Mouse (Mus musculus): Measurements from ENCODE around the gene Tmem184b. TPM values are rescaled to one million over a fixed set of nuclear protein-coding genes. Genes with fewer than 3 reads are reported as not detected.

Tmem184b gene
- polyA plus RNA-seq, 1 experiment: 19.1 TPM

DNA sequence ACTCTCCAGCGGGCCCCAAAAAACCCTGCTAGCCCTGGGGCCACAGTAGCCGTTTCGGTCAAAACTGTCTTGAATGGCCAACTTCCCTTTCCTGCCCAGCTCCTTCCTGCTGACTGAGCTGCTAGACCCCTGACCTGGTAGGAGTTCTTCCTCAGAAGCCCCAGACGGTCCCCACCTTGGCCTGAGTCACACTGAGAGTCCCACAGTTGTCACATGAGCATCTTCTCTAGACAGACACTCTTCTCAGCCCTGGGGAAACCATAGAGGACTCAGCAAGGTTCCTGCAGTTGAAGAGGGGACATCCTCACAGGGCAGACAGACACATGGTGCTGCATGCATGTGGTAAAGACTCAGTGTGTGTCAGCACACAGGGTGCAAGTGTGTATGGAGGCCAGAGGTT lies 48.8 kb downstream of the Tmem184b start:
- Histone ChIP-seq H3K4me1 (ENCODE audit: control insufficient read depth, insufficient read depth, low read length) (peaks cover 3% of the 10 kb centered on the region), H3K27ac (ENCODE audit: control insufficient read depth, insufficient read depth, low read depth, low read length, poor library complexity) (no peak overlapping the region), H3K4me3 (replicated peaks; ENCODE audit: control insufficient read depth, low read depth, low read length) (no peak overlapping the region)
- no peak for TF ChIP-seq POLR2A (IDR thresholded peaks at IDR 0.05; ENCODE audit: borderline replicate concordance, control insufficient read depth, low read depth, low read length)
- no peak for TF ChIP-seq CTCF (IDR thresholded peaks at IDR 0.05; ENCODE audit: control insufficient read depth, insufficient read depth, low read length)
- 14% methylated on average over 4 of the region's 4 CpGs for WGBS

DNA sequence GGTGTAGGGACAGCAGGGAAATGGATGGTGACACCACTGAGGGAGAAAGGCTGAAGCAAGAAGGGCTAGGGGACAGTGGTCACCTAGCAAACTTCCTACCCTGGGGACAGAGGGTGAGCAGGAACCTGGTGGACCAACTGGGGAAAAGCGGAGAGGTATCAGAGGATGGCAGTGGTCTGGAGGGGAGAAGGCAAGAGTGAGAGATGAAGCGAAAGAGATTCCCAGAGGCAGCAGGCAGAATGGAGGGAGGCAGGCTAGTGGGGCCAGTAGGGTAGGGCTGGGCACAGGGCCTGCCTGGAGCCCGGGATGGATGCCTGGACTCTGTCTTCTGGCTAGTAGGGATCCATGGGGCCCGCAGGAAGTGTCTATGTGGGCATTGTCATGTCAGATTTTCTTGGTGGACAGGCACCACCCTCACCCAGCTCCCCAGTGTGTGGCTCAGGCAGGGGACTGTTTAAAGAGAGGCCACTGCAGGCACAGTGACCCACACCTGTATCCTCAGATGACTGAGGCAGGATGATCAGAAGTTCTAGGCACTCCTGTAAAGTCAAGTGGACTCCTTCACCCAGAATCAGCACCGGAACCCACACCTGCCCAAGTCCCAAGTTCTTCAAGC lies 49.6 kb downstream of the Tmem184b start:
- WGBS: 88% methylated on average over 5 of the region's 5 CpGs
- Histone ChIP-seq H3K27ac (ENCODE audit: control insufficient read depth, insufficient read depth, low read depth, low read length, poor library complexity) (no peak overlapping the region), H3K4me3 (replicated peaks; ENCODE audit: control insufficient read depth, low read depth, low read length) (no peak overlapping the region), H3K4me1 (ENCODE audit: control insufficient read depth, insufficient read depth, low read length) (peaks cover 3% of the 10 kb centered on the region)
- TF ChIP-seq CTCF (IDR thresholded peaks at IDR 0.05; ENCODE audit: control insufficient read depth, insufficient read depth, low read length) (no peak), POLR2A (IDR thresholded peaks at IDR 0.05; ENCODE audit: borderline replicate concordance, control insufficient read depth, low read depth, low read length) (no peak)

DNA sequence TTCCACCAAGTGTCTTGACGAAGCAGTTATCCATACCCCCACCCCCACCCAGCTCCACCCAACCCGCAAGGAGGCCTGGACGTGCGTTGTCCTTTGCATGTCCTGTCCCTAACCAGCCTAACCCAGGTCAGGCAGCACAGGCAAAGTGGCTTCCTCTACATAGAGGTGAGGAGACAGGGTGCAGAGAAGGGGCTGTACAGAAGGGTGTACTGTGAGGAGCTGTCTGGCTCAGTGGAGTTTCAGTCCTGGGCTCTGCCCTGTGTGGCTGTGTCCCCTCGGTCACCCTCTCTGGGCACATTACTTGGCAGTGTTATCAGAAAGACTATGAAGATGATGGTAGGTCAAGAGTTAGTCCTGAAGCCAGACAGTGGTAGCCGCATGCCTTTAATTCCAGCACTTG lies 50.9 kb downstream of the Tmem184b start:
- no peak for TF ChIP-seq POLR2A (IDR thresholded peaks at IDR 0.05; ENCODE audit: borderline replicate concordance, control insufficient read depth, low read depth, low read length)
- TF ChIP-seq CTCF (IDR thresholded peaks at IDR 0.05; ENCODE audit: control insufficient read depth, insufficient read depth, low read length): no peak
- 82% methylated on average over 6 of the region's 6 CpGs for WGBS
- Histone ChIP-seq H3K27ac (ENCODE audit: control insufficient read depth, insufficient read depth, low read depth, low read length, poor library complexity) (no peak overlapping the region), H3K4me3 (replicated peaks; ENCODE audit: control insufficient read depth, low read depth, low read length) (no peak overlapping the region), H3K4me1 (ENCODE audit: control insufficient read depth, insufficient read depth, low read length) (peaks cover 3% of the 10 kb centered on the region)

DNA sequence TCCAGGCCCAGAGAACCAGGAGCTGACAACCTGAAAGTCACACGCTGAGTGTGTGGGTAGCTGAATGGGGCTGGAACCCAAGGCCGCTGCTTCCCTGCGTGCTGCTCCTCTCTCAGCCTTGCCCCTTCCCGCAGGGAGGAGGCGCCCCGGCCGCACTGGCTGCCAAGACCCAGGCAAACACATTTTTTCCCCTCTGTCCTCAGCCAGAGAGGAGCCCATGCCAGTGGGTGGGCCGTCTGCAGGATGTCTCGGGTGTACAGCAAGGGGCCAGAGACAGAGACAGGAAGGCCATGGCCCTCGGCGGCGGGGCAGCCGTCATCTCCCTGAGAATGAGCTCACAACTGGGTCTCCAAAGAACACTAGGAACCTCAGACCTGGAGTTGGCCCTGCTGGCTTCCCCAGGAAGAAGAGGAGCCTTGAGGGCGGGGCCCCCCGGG lies 52.0 kb downstream of the Tmem184b start:
- Histone ChIP-seq H3K27ac (ENCODE audit: control insufficient read depth, insufficient read depth, low read depth, low read length, poor library complexity) (no peak overlapping the region), H3K4me3 (replicated peaks; ENCODE audit: control insufficient read depth, low read depth, low read length) (no peak overlapping the region), H3K4me1 (ENCODE audit: control insufficient read depth, insufficient read depth, low read length) (peaks cover 3% of the 10 kb centered on the region)
- WGBS: 48% methylated on average over 15 of the region's 15 CpGs
- TF ChIP-seq CTCF (IDR thresholded peaks at IDR 0.05; ENCODE audit: control insufficient read depth, insufficient read depth, low read length) (no peak), POLR2A (IDR thresholded peaks at IDR 0.05; ENCODE audit: borderline replicate concordance, control insufficient read depth, low read depth, low read length) (no peak)

DNA sequence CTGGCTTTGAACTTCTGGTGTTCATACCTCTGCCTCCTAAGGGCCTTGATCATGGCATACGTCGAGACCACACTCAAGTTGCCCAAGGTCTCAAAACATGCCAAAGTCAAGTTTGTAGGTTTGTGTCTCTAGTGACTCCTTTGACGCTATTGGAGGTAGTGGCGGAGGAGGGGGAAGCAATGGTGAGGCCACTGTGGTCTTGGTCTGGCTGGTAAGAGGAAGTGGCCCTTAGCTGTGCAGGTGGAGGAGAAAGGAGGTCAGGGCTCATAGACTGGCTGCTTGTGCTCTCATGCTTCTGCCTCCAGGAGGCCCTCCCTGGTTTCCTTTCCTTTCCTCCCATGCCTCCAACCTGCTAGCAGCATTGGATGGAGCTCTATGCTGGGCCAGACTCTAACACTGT lies 52.5 kb downstream of the Tmem184b start:
- 47% methylated on average over 4 of the region's 4 CpGs for WGBS
- Histone ChIP-seq H3K4me1 (ENCODE audit: control insufficient read depth, insufficient read depth, low read length) (peaks cover 3% of the 10 kb centered on the region), H3K4me3 (replicated peaks; ENCODE audit: control insufficient read depth, low read depth, low read length) (no peak overlapping the region), H3K27ac (ENCODE audit: control insufficient read depth, insufficient read depth, low read depth, low read length, poor library complexity) (no peak overlapping the region)
- no peak for TF ChIP-seq CTCF (IDR thresholded peaks at IDR 0.05; ENCODE audit: control insufficient read depth, insufficient read depth, low read length)
- no peak for TF ChIP-seq POLR2A (IDR thresholded peaks at IDR 0.05; ENCODE audit: borderline replicate concordance, control insufficient read depth, low read depth, low read length)

DNA sequence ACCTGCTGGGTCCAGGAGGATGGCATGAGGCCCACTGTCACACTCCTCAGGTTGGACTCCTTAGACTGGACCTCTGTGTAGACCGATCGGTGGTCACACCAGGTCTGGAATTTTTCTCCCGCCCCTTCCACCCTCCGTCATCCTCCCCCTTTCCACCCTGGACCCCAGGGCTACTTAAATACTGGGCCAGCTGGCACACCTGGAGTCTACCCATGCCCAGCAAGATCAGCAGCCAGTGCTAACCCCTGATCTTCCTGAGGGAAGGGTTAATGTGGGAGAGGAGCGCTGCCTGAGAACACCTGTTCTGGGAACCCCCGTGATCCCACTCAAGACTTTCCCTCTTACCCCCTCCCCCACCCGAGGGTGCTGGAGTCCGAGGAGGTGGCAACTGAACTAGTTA lies 54.7 kb downstream of the Tmem184b start:
- WGBS: 76% methylated on average over 8 of the region's 8 CpGs
- no peak overlapping the region for H3K4me3 ChIP-seq (replicated peaks; ENCODE audit: control insufficient read depth, low read depth, low read length)
- H3K4me1 ChIP-seq (ENCODE audit: control insufficient read depth, insufficient read depth, low read length): peaks cover 3% of the 10 kb centered on the region
- TF ChIP-seq CTCF (IDR thresholded peaks at IDR 0.05; ENCODE audit: control insufficient read depth, insufficient read depth, low read length): no peak
- TF ChIP-seq POLR2A (IDR thresholded peaks at IDR 0.05; ENCODE audit: borderline replicate concordance, control insufficient read depth, low read depth, low read length): no peak
- H3K27ac ChIP-seq (ENCODE audit: control insufficient read depth, insufficient read depth, low read depth, low read length, poor library complexity): no peak overlapping the region; the same call in 1 of the 2 replicates

DNA sequence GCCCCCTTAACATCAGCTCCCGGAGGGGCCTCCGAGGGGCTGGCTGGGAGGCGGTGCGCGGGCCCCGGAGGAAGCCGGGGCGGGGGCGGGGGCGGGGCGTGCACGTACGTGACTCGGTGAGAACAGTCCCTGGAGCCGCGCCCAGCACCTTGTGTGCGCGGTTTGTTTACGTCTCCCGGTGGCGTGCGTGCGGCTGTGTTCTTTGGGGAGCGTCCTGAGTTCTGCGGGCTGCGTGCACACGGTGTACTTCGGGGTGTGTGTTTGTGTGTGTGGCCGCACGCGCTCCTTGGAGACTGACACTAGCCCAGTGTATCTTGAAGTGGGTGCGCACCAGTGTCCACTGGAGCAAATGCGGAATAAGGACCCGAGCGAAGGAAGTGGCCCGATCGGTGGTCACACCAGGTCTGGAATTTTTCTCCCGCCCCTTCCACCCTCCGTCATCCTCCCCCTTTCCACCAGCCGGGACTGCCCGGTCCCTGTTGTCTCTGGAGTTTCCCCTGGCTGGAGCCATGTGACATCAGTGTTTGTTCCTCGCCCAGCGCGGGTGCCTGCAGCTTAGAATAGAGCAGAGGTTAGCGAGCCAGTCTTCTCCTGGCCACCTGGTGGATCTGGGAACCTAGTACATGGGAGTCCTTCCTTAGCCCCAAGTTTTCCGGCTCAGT lies 55.4 kb downstream of the Tmem184b start:
- TF ChIP-seq CTCF (IDR thresholded peaks at IDR 0.05; ENCODE audit: control insufficient read depth, insufficient read depth, low read length) (no peak), POLR2A (IDR thresholded peaks at IDR 0.05; ENCODE audit: borderline replicate concordance, control insufficient read depth, low read depth, low read length) (no peak)
- Histone ChIP-seq H3K27ac (ENCODE audit: control insufficient read depth, insufficient read depth, low read depth, low read length, poor library complexity) (peak overlapping the region; percentile 46; the same call in 1 of the 2 replicates), H3K4me1 (ENCODE audit: control insufficient read depth, insufficient read depth, low read length) (peaks cover 3% of the 10 kb centered on the region), H3K4me3 (replicated peaks; ENCODE audit: control insufficient read depth, low read depth, low read length) (peak overlapping the region; percentile 65)
- 1% methylated on average over 46 of the region's 46 CpGs for whole genome bisulfite sequencing

DNA sequence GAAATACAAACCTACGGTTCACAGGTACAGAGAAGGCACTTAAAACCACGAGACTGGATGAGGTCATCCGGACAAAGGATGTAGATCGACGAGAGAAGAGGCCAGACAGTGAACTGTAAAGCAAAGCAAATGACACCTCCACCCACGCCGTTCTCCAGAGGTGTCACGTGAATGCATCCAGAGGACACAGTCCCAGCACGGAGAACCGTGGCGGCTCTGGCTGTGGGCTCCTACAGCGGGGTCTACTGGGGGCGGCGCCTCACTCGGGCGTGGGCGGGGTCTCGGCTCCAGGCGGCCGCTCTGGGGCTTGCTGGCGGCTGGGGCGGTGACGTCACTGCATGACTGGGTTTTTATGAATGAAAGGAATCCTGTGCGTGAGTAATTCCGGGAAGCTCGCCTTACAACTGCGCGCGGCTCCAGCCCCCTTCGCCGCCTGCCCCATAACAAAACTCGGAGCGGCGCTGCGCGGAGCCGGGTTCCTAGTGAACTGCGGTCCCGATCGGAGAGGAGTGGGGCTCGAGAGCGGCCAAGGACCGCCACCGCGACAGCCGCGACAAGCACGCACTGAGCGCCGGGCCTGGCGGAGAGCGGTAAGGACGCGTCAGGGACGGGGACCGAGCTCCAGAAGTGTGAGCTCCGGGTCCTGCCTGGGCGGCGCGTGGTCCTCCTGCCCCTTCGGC lies 56.1 kb downstream of the Tmem184b start:
- TF ChIP-seq POLR2A (IDR thresholded peaks at IDR 0.05; ENCODE audit: borderline replicate concordance, control insufficient read depth, low read depth, low read length): no peak
- no peak for TF ChIP-seq CTCF (IDR thresholded peaks at IDR 0.05; ENCODE audit: control insufficient read depth, insufficient read depth, low read length)
- WGBS: under 1% methylated on average over 61 of the region's 61 CpGs
- Histone ChIP-seq H3K27ac (ENCODE audit: control insufficient read depth, insufficient read depth, low read depth, low read length, poor library complexity) (peak overlapping the region; percentile 46; the same call in 1 of the 2 replicates), H3K4me3 (replicated peaks; ENCODE audit: control insufficient read depth, low read depth, low read length) (peak overlapping the region; percentile 65), H3K4me1 (ENCODE audit: control insufficient read depth, insufficient read depth, low read length) (peaks cover 6% of the 10 kb centered on the region)

Data from bone marrow, adult 2 months (tissue).